Mouse (Mus musculus) olfactory bulb, adult 2 months (tissue): ENCODE measurements around the gene Prss22.

ENCODE experiments used
- CTCF ChIP-seq: fragments of 200-500 bp; IDR thresholded peaks from 2 replicates; pipeline ENCODE4 v1.5.1; 2012; ENCODE audit warnings: low read depth, mild to moderate bottlenecking, low read length, moderate library complexity; ENCODE audit not compliant: insufficient read depth
- POLR2A ChIP-seq: fragments of 200-500 bp; IDR thresholded peaks from 2 replicates; pipeline ENCODE4 v1.6.1; 2012; ENCODE audit warnings: mild to moderate bottlenecking, low read depth, low read length, moderate library complexity; ENCODE audit not compliant: insufficient read depth

GRCm38 (mm10) chr17:24037844-24038243 lies 39.9 kb upstream of the Prss22 start, which contains the start of gene Prss27:
- TF ChIP-seq CTCF (no peak), POLR2A (no peak)
